Mouse (Mus musculus) liver, embryonic 16.5 days (tissue): Measurements from ENCODE around the gene Tmem132b. TPM values are rescaled to one million over a fixed set of nuclear protein-coding genes. Genes with fewer than 3 reads are reported as not detected.

Experiments used
- ATAC-seq: fragments of 200-750 bp; cut with Nextera tagmentation; 2 replicates; pipeline ENCODE4 v1.8.0; 2017; ENCODE audit warnings: low read depth, mild to moderate bottlenecking, moderate number of reproducible peaks, moderate library complexity
- H3K27ac ChIP-seq: fragments of 300-500 bp; sonication (generic); 2 replicates; pipeline ENCODE4 v1.5.1; 2014; ENCODE audit warnings: mild to moderate bottlenecking, low read length
- H3K27me3 ChIP-seq: fragments of 300-500 bp; sonication (generic); 2 replicates; pipeline ENCODE4 v1.6.1; 2014; ENCODE audit warnings: low read depth, low read length, mixed read lengths; ENCODE audit not compliant: control insufficient read depth, insufficient read depth
- H3K36me3 ChIP-seq: fragments of 300-500 bp; sonication (generic); 2 replicates; pipeline ENCODE4 v1.6.1; 2014; ENCODE audit warnings: mild to moderate bottlenecking; ENCODE audit not compliant: control insufficient read depth, insufficient read depth
- H3K4me1 ChIP-seq: fragments of 300-500 bp; sonication (generic); 2 replicates; pipeline ENCODE4 v1.6.1; 2014; ENCODE audit warnings: low read depth, low read length, mixed read lengths; ENCODE audit not compliant: control insufficient read depth
- H3K4me2 ChIP-seq: fragments of 300-500 bp; sonication (generic); 2 replicates; pipeline ENCODE4 v1.6.1; 2014; ENCODE audit warnings: low read depth, low read length, mixed read lengths
- H3K4me3 ChIP-seq: fragments of 300-500 bp; sonication (generic); 2 replicates; pipeline ENCODE4 v1.5.1; 2014; ENCODE audit warnings: low read depth, mild to moderate bottlenecking, low read length
- H3K9ac ChIP-seq: fragments of 300-500 bp; sonication (generic); 2 replicates; pipeline ENCODE4 v1.6.1; 2014; ENCODE audit warnings: low read depth, low read length
- H3K9me3 ChIP-seq: fragments of 300-500 bp; sonication (generic); replicated peaks from 2 replicates; pipeline ENCODE4 v1.6.1; 2016; ENCODE audit warnings: low read length; ENCODE audit not compliant: control insufficient read depth
- WGBS: fragments of 180-500 bp; shearing (Covaris S2); extraction: QIAGEN DNeasy Blood & Tissue Kit; methylation state at CpG from one replicate; pipeline ENCODE4 v1.1.7; 2014; ENCODE audit not compliant: insufficient replicate concordance; 5-methylcytosine and 5-hydroxymethylcytosine counted together
- polyA plus RNA-seq: library from polyadenylated mRNA; unstranded; fragments of >200 nt; fragmentation: Nextera tagmentation; extraction: Ambion mirVana; gene quantifications from 2 replicates; pipeline ENCODE4 v1.2.1, GENCODE M21; 2015

Gene Tmem132b
- polyA plus RNA-seq, 1 experiment from 2014 or later, result not detected

- Histone ChIP-seq H3K4me2 (no peak overlapping the region), H3K9me3 (no peaks in the 10 kb centered on the region; the same call in 1 of the 2 replicates), H3K36me3 (no peaks in the 10 kb centered on the region), H3K27ac (no peak overlapping the region), H3K4me3 (no peak overlapping the region), H3K27me3 (no peaks in the 10 kb centered on the region), H3K9ac (no peak overlapping the region), H3K4me1 (no peaks in the 10 kb centered on the region)
- no peak for ATAC-seq
- 48% methylated on average over 10 of the region's 10 CpGs for WGBS
These were observed 161.0 kb downstream of the Tmem132b start for GRCm38 (mm10) chr5:125692538-125692937.

- 41% methylated on average over 3 of the region's 3 CpGs for WGBS
- no peak overlapping the region for H3K4me3 ChIP-seq
- no peaks in the 10 kb centered on the region for H3K4me1 ChIP-seq
These were observed 167.8 kb downstream of the Tmem132b start for GRCm38 (mm10) chr5:125699395-125699794.

GRCm38 (mm10) chr5:125700234-125700633 is 168.7 kb downstream of the Tmem132b start:
- no peak overlapping the region for H3K9ac ChIP-seq
- no peaks in the 10 kb centered on the region for H3K9me3 ChIP-seq
- WGBS, result 65% methylated on average over 5 of the region's 5 CpGs
- ATAC-seq, result no peak
- no peaks in the 10 kb centered on the region for H3K36me3 ChIP-seq
- H3K27me3 ChIP-seq, result no peaks in the 10 kb centered on the region
- H3K27ac ChIP-seq, result no peak overlapping the region
- H3K4me1 ChIP-seq, result no peaks in the 10 kb centered on the region
- H3K4me3 ChIP-seq, result no peak overlapping the region
- H3K4me2 ChIP-seq, result no peak overlapping the region

More at GRCm38 (mm10) chr5:125699395-125699794, 167.8 kb downstream of the Tmem132b start:
- Histone ChIP-seq H3K27me3 (no peaks in the 10 kb centered on the region), H3K9ac (no peak overlapping the region), H3K27ac (no peak overlapping the region), H3K9me3 (no peaks in the 10 kb centered on the region; the same call in 1 of the 2 replicates), H3K36me3 (no peaks in the 10 kb centered on the region), H3K4me2 (no peak overlapping the region)
- ATAC-seq, result no peak

- no peak overlapping the region for H3K9ac ChIP-seq
- no peak overlapping the region for H3K4me3 ChIP-seq
- ATAC-seq, result no peak
- 49% methylated on average over 8 of the region's 8 CpGs for WGBS
- no peak overlapping the region for H3K4me2 ChIP-seq
- no peaks in the 10 kb centered on the region for H3K9me3 ChIP-seq
- H3K4me1 ChIP-seq, result no peaks in the 10 kb centered on the region
- no peaks in the 10 kb centered on the region for H3K27me3 ChIP-seq
- no peak overlapping the region for H3K27ac ChIP-seq
- H3K36me3 ChIP-seq, result no peaks in the 10 kb centered on the region
These were observed 173.8 kb downstream of the Tmem132b start for GRCm38 (mm10) chr5:125705379-125705778.

DNA sequence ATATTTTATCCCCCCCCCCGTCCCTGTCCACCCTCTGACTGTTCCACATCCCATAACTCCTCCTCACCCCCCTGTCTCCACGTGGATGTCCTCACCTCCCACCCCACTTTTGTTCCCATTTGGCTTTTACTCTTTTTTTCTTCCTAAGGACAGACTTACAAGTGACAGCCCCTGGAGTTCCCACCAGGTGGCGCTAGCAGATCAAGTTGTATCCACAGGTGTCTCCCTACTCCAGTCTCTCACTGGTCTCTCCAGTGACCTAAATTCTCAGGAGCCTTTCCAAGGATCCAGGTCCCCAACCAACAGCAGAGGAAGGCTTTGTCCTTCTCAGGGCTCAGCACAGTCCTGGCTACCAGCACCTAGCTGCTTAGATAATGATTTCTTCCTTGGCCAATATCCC is 177.6 kb downstream of the Tmem132b start:
- no peaks in the 10 kb centered on the region for H3K4me1 ChIP-seq
- no peak overlapping the region for H3K4me3 ChIP-seq
- no peaks in the 10 kb centered on the region for H3K36me3 ChIP-seq
- no peak overlapping the region for H3K9ac ChIP-seq
- ATAC-seq, result no peak
- no peaks in the 10 kb centered on the region for H3K27me3 ChIP-seq
- H3K4me2 ChIP-seq, result no peak overlapping the region
- WGBS, result 4% methylated on average over 3 of the region's 3 CpGs
- no peak overlapping the region for H3K27ac ChIP-seq
- H3K9me3 ChIP-seq, result no peaks in the 10 kb centered on the region

- WGBS, result 72% methylated on average over 7 of the region's 7 CpGs
- H3K4me3 ChIP-seq, result no peak overlapping the region
- no peak for ATAC-seq
These were observed 195.2 kb downstream of the Tmem132b start for GRCm38 (mm10) chr5:125726815-125727214.

GRCm38 (mm10) chr5:125727436-125727835 is 195.9 kb downstream of the Tmem132b start:
- H3K9me3 ChIP-seq, result peaks cover 7% of the 10 kb centered on the region

More at GRCm38 (mm10) chr5:125726815-125727214, 195.2 kb downstream of the Tmem132b start:
- Histone ChIP-seq H3K4me2 (no peak overlapping the region), H3K36me3 (no peaks in the 10 kb centered on the region), H3K27ac (no peak overlapping the region), H3K9me3 (peaks cover 7% of the 10 kb centered on the region), H3K27me3 (no peaks in the 10 kb centered on the region), H3K4me1 (no peaks in the 10 kb centered on the region), H3K9ac (no peak overlapping the region)

DNA sequence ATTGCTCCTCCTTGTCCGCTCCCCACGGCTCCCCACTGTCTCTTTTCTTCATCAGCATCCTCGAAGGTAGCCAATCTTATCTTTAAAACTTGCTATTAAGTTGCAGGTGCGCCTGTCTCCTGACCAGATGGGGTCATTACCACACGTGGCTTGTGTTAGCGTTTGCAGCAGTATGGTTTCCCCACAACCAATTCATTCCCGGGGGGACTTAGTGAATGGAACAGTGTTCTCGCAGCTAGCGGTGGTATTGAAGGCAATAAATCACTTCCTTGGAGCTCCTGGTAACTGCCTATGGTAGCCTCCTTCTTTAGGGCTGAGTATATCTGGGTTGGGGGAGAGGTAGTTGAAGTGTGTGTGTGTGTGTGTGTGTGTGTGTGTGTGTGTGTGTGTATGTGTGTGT is 196.4 kb downstream of the Tmem132b start:
- Histone ChIP-seq H3K27me3 (no peaks in the 10 kb centered on the region), H3K27ac (no peak overlapping the region), H3K4me2 (no peak overlapping the region), H3K9ac (no peak overlapping the region), H3K9me3 (peaks cover 7% of the 10 kb centered on the region), H3K4me3 (no peak overlapping the region), H3K36me3 (no peaks in the 10 kb centered on the region), H3K4me1 (no peaks in the 10 kb centered on the region)
- no peak for ATAC-seq
- WGBS, result 76% methylated on average over 9 of the region's 9 CpGs

More at GRCm38 (mm10) chr5:125727436-125727835, 195.9 kb downstream of the Tmem132b start:
- WGBS, result 56% methylated on average over 5 of the region's 5 CpGs
- Histone ChIP-seq H3K27me3 (no peaks in the 10 kb centered on the region), H3K4me3 (no peak overlapping the region), H3K4me2 (no peak overlapping the region), H3K36me3 (no peaks in the 10 kb centered on the region), H3K27ac (no peak overlapping the region), H3K4me1 (no peaks in the 10 kb centered on the region), H3K9ac (no peak overlapping the region)
- no peak for ATAC-seq

DNA sequence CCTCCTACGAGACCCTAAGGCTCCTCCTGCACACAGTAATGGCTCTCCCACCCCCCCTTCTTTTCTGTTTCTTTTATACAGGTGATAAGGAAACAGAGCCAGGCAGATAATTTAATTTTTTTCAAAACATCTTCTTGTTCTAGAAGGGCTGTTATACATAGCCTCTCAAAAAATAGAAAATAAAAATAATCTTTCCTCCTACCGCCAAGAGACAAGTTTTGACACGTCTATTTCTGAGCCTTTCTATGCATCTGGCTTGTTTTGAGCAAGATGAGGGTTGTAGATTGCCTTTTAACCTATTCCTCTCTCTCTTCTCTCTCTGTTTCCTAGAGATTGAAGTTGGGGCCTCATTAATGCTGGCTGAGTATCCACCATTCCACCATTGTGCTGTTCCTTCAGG is 196.9 kb downstream of the Tmem132b start:
- Histone ChIP-seq H3K27ac (no peak overlapping the region), H3K36me3 (no peaks in the 10 kb centered on the region), H3K27me3 (no peaks in the 10 kb centered on the region), H3K9me3 (peaks cover 5% of the 10 kb centered on the region), H3K4me2 (no peak overlapping the region), H3K4me1 (no peaks in the 10 kb centered on the region), H3K4me3 (no peak overlapping the region), H3K9ac (no peak overlapping the region)
- ATAC-seq, result no peak
- 51% methylated on average over 3 of the region's 3 CpGs for whole genome bisulfite sequencing
